Mouse (Mus musculus) hindbrain, embryonic 14.5 days (tissue): Measurements from ENCODE around the gene Nenf. TPM values are rescaled to one million over a fixed set of nuclear protein-coding genes. Genes with fewer than 3 reads are reported as not detected.

ENCODE experiments used
- ATAC-seq: fragments of 200-750 bp; cut with Nextera tagmentation; 2 replicates; pipeline ENCODE4 v1.8.0; 2017; ENCODE audit warnings: moderate number of reproducible peaks, mild to moderate bottlenecking, moderate TSS enrichment, moderate library complexity; ENCODE audit not compliant: low FRiP score
- DNase-seq: peaks from one replicate; pipeline ENCODE4 v3.0.0-alpha.2; 2015; ENCODE audit warnings: low spot score
- H3K27ac ChIP-seq: fragments of 300-500 bp; sonication (generic); 2 replicates; pipeline ENCODE4 v1.5.1; 2014; ENCODE audit warnings: mild to moderate bottlenecking, moderate library complexity
- H3K27me3 ChIP-seq: fragments of 300-500 bp; sonication (generic); 2 replicates; pipeline ENCODE4 v1.6.1; 2014; ENCODE audit warnings: mild to moderate bottlenecking, low read length, mixed read lengths; ENCODE audit not compliant: control insufficient read depth, insufficient read depth
- H3K36me3 ChIP-seq: fragments of 300-500 bp; sonication (generic); replicated peaks from 2 replicates; pipeline ENCODE4 v1.6.1; 2014; ENCODE audit not compliant: control insufficient read depth, insufficient read depth
- H3K4me1 ChIP-seq: fragments of 300-500 bp; sonication (generic); replicated peaks from 2 replicates; pipeline ENCODE4 v1.6.1; 2014; ENCODE audit warnings: antibody characterized with exemption, low read length, mixed read lengths; ENCODE audit not compliant: control insufficient read depth, insufficient read depth
- H3K4me2 ChIP-seq: fragments of 300-500 bp; sonication (generic); replicated peaks from 2 replicates; pipeline ENCODE4 v1.6.1; 2014; ENCODE audit warnings: mild to moderate bottlenecking, moderate library complexity
- H3K4me3 ChIP-seq: fragments of 300-500 bp; sonication (generic); replicated peaks from 2 replicates; pipeline ENCODE4 v1.5.1; 2014; ENCODE audit warnings: mild to moderate bottlenecking, low read length
- H3K9ac ChIP-seq: fragments of 300-500 bp; sonication (generic); 2 replicates; pipeline ENCODE4 v1.6.1; 2014
- H3K9me3 ChIP-seq: fragments of 300-500 bp; sonication (generic); 2 replicates; pipeline ENCODE4 v1.6.1; 2016; ENCODE audit warnings: low read length; ENCODE audit not compliant: control insufficient read depth
- WGBS: fragments of 180-500 bp; shearing (Covaris S2); extraction: QIAGEN DNeasy Blood & Tissue Kit; methylation state at CpG from one replicate; pipeline ENCODE4 v1.1.7; 2014; 5-methylcytosine and 5-hydroxymethylcytosine counted together
- polyA plus RNA-seq: library from polyadenylated mRNA; unstranded; fragments of >200 nt; fragmentation: Nextera tagmentation; extraction: Ambion mirVana; gene quantifications from 2 replicates; pipeline ENCODE4 v1.2.1, GENCODE M21; 2014

Gene Nenf
- polyA plus RNA-seq: 161 and 166 TPM in 2 replicates

GRCm38 (mm10) chr1:191317591-191318196 lies at the start of gene Nenf:
TSS of gene Nenf (minus strand) at chr1:191318194.
- ATAC-seq (peak; percentile 86), DNase-seq (peak; percentile 65)
- WGBS: under 1% methylated on average over 54 of the region's 54 CpGs
- Histone ChIP-seq H3K4me1 (peaks cover 6% of the 10 kb centered on the region), H3K27ac (peak within 1 kb of the TSS; percentile 52; the same call in 1 of the 2 replicates), H3K9ac (peak within 1 kb of the TSS; percentile 83), H3K4me3 (peak within 1 kb of the TSS; percentile 59), H3K9me3 (no peaks in the 10 kb centered on the region), H3K36me3 (no peaks in the 10 kb centered on the region), H3K27me3 (no peaks in the 10 kb centered on the region), H3K4me2 (peak within 1 kb of the TSS; percentile 69)

GRCm38 (mm10) chr1:191364477-191364876 lies 46.5 kb upstream of the Nenf start:
- Histone ChIP-seq H3K27me3 (no peaks in the 10 kb centered on the region), H3K9ac (no peak overlapping the region), H3K36me3 (peaks cover 4% of the 10 kb centered on the region), H3K27ac (no peak overlapping the region), H3K4me3 (no peak overlapping the region), H3K9me3 (no peaks in the 10 kb centered on the region), H3K4me1 (no peaks in the 10 kb centered on the region), H3K4me2 (no peak overlapping the region)
- 69% methylated on average over 4 of the region's 4 CpGs for WGBS
- DNase-seq (no peak), ATAC-seq (no peak)

GRCm38 (mm10) chr1:191362412-191362811 lies 44.4 kb upstream of the Nenf start:
- no peaks in the 10 kb centered on the region for H3K9me3 ChIP-seq
- H3K36me3 ChIP-seq: peaks cover 18% of the 10 kb centered on the region
- no peak overlapping the region for H3K27ac ChIP-seq
- no peaks in the 10 kb centered on the region for H3K27me3 ChIP-seq
- WGBS: 96% methylated on average over 6 of the region's 6 CpGs
- H3K4me2 ChIP-seq: no peak overlapping the region
- no peak overlapping the region for H3K4me3 ChIP-seq
- ATAC-seq (no peak), DNase-seq (no peak)
- no peaks in the 10 kb centered on the region for H3K4me1 ChIP-seq
- H3K9ac ChIP-seq: no peak overlapping the region

GRCm38 (mm10) chr1:191359478-191359877 lies 41.5 kb upstream of the Nenf start:
- Histone ChIP-seq H3K9me3 (no peaks in the 10 kb centered on the region), H3K27me3 (no peaks in the 10 kb centered on the region), H3K4me1 (no peaks in the 10 kb centered on the region), H3K36me3 (peaks cover 47% of the 10 kb centered on the region), H3K4me3 (no peak overlapping the region), H3K4me2 (no peak overlapping the region), H3K9ac (no peak overlapping the region), H3K27ac (no peak overlapping the region)
- no peak for DNase-seq
- 90% methylated on average over 7 of the region's 7 CpGs for WGBS
- ATAC-seq: no peak

GRCm38 (mm10) chr1:191356936-191357335 lies 38.9 kb upstream of the Nenf start:
- ATAC-seq (no peak), DNase-seq (no peak)
- no peaks in the 10 kb centered on the region for H3K9me3 ChIP-seq
- H3K27me3 ChIP-seq: no peaks in the 10 kb centered on the region
- no peak overlapping the region for H3K4me2 ChIP-seq
- H3K4me1 ChIP-seq: no peaks in the 10 kb centered on the region
- no peak overlapping the region for H3K9ac ChIP-seq
- H3K4me3 ChIP-seq: no peak overlapping the region
- WGBS: 86% methylated on average over 1 of the region's 1 CpGs
- H3K27ac ChIP-seq: no peak overlapping the region
- H3K36me3 ChIP-seq: peaks cover 69% of the 10 kb centered on the region

GRCm38 (mm10) chr1:191353836-191354235 lies 35.8 kb upstream of the Nenf start:
- H3K36me3 ChIP-seq: peaks cover 93% of the 10 kb centered on the region

GRCm38 (mm10) chr1:191352786-191353488 lies 34.9 kb upstream of the Nenf start:
- ATAC-seq: no peak
- H3K9me3 ChIP-seq: no peaks in the 10 kb centered on the region
- no peak overlapping the region for H3K4me2 ChIP-seq
- DNase-seq: peak; percentile 76
- no peak overlapping the region for H3K9ac ChIP-seq
- no peak overlapping the region for H3K4me3 ChIP-seq
- no peak overlapping the region for H3K27ac ChIP-seq
- WGBS: 62% methylated on average over 14 of the region's 14 CpGs
- no peaks in the 10 kb centered on the region for H3K4me1 ChIP-seq
- peaks cover 92% of the 10 kb centered on the region for H3K36me3 ChIP-seq
- no peaks in the 10 kb centered on the region for H3K27me3 ChIP-seq

More at GRCm38 (mm10) chr1:191353836-191354235, 35.8 kb upstream of the Nenf start:
- Histone ChIP-seq H3K27ac (no peak overlapping the region), H3K4me1 (no peaks in the 10 kb centered on the region), H3K4me3 (no peak overlapping the region), H3K27me3 (no peaks in the 10 kb centered on the region), H3K9me3 (no peaks in the 10 kb centered on the region), H3K9ac (no peak overlapping the region), H3K4me2 (no peak overlapping the region)
- WGBS: 51% methylated on average over 4 of the region's 4 CpGs
- no peak for ATAC-seq
- DNase-seq: no peak

GRCm38 (mm10) chr1:191350355-191350754 lies 32.4 kb upstream of the Nenf start:
- no peak for DNase-seq
- Histone ChIP-seq H3K27ac (no peak overlapping the region), H3K4me2 (no peak overlapping the region), H3K4me1 (no peaks in the 10 kb centered on the region), H3K4me3 (no peak overlapping the region), H3K27me3 (no peaks in the 10 kb centered on the region), H3K9ac (no peak overlapping the region), H3K9me3 (no peaks in the 10 kb centered on the region), H3K36me3 (peaks cover 92% of the 10 kb centered on the region)
- WGBS: 91% methylated on average over 5 of the region's 5 CpGs
- no peak for ATAC-seq

GRCm38 (mm10) chr1:191349486-191350037 lies 31.6 kb upstream of the Nenf start:
- H3K9ac ChIP-seq: no peak overlapping the region
- 90% methylated on average over 23 of the region's 23 CpGs for WGBS
- H3K4me1 ChIP-seq: no peaks in the 10 kb centered on the region
- H3K4me3 ChIP-seq: no peak overlapping the region
- H3K9me3 ChIP-seq: no peaks in the 10 kb centered on the region
- no peaks in the 10 kb centered on the region for H3K27me3 ChIP-seq
- no peak overlapping the region for H3K27ac ChIP-seq
- peaks cover 92% of the 10 kb centered on the region for H3K36me3 ChIP-seq
- ATAC-seq (no peak), DNase-seq (no peak)
- no peak overlapping the region for H3K4me2 ChIP-seq
